Mouse (Mus musculus) central nervous system, embryonic 18 days (tissue): ENCODE measurements around the gene Gkn3. TPM values are rescaled to one million over a fixed set of nuclear protein-coding genes. Genes with fewer than 3 reads are reported as not detected.

Experiments used
- polyA plus RNA-seq: library from polyadenylated mRNA; depleted of rRNA; stranded (reverse); fragments of >200 nt; gene quantifications from 2 replicates; pipeline ENCODE4 v1.2.3, GENCODE M21; 2012; rRNA removed

Gkn3 gene
- 0.39 and 0.55 TPM in 2 replicates for polyA plus RNA-seq

DNA sequence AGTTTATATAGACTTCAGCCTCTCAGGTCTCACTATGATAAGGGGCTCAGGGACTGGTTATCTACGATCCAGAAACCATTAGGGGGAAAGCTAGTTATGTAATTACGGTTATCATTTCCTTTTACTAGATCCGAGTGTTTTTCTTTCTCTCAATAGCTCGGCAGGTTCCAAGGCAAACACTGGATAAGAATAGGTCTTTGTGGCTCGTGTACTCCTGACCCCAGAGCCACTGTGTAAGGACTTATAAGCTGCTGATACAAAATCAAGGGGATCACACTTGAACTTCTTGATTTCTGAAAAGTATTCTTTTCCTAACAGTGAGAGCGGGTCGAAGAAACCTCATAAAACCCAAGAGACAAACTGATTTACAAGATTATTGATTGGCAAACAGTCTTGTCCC lies at the start of gene Gkn3:
Gene Gkn3, minus strand, starts transcription at position 59 of the 400 bp plus-strand sequence.

GRCm38 (mm10) chr6:87428487-87429044 lies 39.8 kb upstream of the Gkn3 start, which contains the start of gene Bmp10:
Bmp10 (plus strand) TSS chr6:87428994.

GRCm38 (mm10) chr6:87373057-87373456 lies 15.7 kb downstream of the Gkn3 start, which contains the start of gene Gkn2:
Gkn2 (plus strand) TSS chr6:87373357.

GRCm38 (mm10) chr6:87350829-87351228 lies 37.9 kb downstream of the Gkn3 start, which contains the start of gene Gkn1:
Gkn1 (minus strand) TSS chr6:87350942.

DNA sequence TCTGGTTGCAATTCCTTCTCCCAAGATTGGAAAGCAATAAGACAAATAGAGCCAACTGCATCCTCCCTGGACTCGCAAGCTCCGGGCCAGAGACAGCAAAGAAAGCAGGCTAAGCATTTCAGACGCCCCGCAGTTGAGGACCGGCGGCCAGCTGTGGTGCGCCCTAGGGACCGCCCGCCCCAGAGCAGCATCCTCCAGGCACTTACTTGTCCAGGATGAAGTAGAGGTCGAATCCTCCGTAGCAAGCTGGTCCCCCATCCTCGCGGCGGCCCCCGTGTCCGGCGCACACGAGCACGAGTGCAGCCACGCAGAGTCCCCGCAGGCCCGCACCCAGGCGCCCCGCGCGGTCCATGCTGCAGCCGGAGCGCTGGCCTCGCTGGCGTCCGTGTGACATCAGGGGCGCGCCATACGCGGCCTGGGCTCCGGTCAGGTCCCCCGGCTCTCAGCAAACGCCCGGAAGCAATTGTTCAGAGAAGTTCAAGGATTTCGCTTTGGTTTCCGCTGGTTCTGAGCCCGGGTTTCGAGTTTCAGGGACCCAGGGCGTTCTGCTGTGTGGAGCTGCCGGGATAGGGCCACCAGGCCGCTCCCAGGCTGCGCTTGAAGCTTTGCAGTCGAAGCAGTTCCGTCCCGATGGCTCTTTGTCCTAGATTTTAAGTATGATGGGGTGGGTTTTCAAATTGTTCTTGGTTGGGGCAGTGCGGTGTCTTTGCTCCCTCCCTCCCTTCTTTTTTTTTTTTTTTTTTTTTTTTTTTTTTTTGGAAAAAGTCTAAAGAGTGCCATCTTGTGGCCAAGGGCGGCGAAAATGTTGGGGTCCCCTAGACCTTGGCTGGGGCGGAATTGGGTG lies 53.4 kb downstream of the Gkn3 start, which contains the start of gene Antxr1:
Gene Antxr1, minus strand, starts transcription at position 731 of the 844 bp plus-strand sequence.

Other genes with a start within 250 kb of the Gkn3 start
- gene Antxr1, start 53.1 kb downstream of the Gkn3 start, polyA plus RNA-seq, result 6.7 and 9.7 TPM in 2 replicates
- gene Gkn1, start 38.0 kb downstream of the Gkn3 start, polyA plus RNA-seq, result not detected in 2 replicates
- gene Gkn2, start 15.6 kb downstream of the Gkn3 start, polyA plus RNA-seq, result not detected in 2 replicates
- not detected in 2 replicates for gene Bmp10, start 40.1 kb upstream of the Gkn3 start, polyA plus RNA-seq
- 0.92 and 1.0 TPM in 2 replicates for gene Arhgap25, start 144.3 kb upstream of the Gkn3 start, polyA plus RNA-seq
- gene Prokr1, start 201.8 kb upstream of the Gkn3 start, polyA plus RNA-seq, result 1.1 and 1.6 TPM in 2 replicates